In genomic region chr2:143991964-143992672, GRCm38 (mm10) we compare ENCODE assay signal across 1 mouse cellular context.
TF ChIP-seq lines count a peak whose summit lies in the region.

No protein-coding gene starts in this region.

TF ChIP-seq in CH12.LX, 34 proteins besides CTCF, POLR2A, EP300 and RAD21 (continued from another document):
- TF ChIP-seq USF1 (IDR thresholded peaks at IDR 0.05; ENCODE audit: low read depth, low read length) (no peak), CHD2 (IDR thresholded peaks at IDR 0.05; ENCODE audit: low read length) (no peak), ZMIZ1 (IDR thresholded peaks at IDR 0.05; ENCODE audit: low read depth, low read length) (no peak)
